Mouse (Mus musculus): ENCODE results near the gene Tspo. TPM values are rescaled to one million over a fixed set of nuclear protein-coding genes. Genes with fewer than 3 reads are reported as not detected.

The Tspo gene
- polyA plus RNA-seq, 1 experiment from 2014 or later: 21.0 TPM

- H3K27ac ChIP-seq (ENCODE audit: low read depth, low read length): no peak overlapping the region
- 76% methylated on average over 2 of the region's 2 CpGs for WGBS
Measured at GRCm38 (mm10) chr15:83570641-83571040, 7.2 kb downstream of the Tspo start.

GRCm38 (mm10) chr15:83571636-83572035, 8.2 kb downstream of the Tspo start:
- Histone ChIP-seq H3K4me2 (ENCODE audit: low read depth) (no peak overlapping the region), H3K27me3 (ENCODE audit: control insufficient read depth, insufficient read depth, low read length) (no peaks in the 10 kb centered on the region), H3K4me1 (ENCODE audit: control insufficient read depth, insufficient read depth, low read length) (no peaks in the 10 kb centered on the region), H3K9ac (ENCODE audit: low read length) (no peak overlapping the region), H3K36me3 (ENCODE audit: control insufficient read depth, insufficient read depth, low read length) (peaks cover 2% of the 10 kb centered on the region; the same call in 1 of the 2 replicates), H3K4me3 (ENCODE audit: low read depth, low read length) (no peak overlapping the region), H3K27ac (ENCODE audit: low read depth, low read length) (no peak overlapping the region), H3K9me3 (ENCODE audit: control insufficient read depth, low read length) (no peaks in the 10 kb centered on the region)
- no peak for DNase-seq (ENCODE audit: low spot score)
- ATAC-seq (ENCODE audit: insufficient read depth, low FRiP score, low TSS enrichment): no peak
- WGBS: 81% methylated on average over 5 of the region's 5 CpGs

More at GRCm38 (mm10) chr15:83570641-83571040, 7.2 kb downstream of the Tspo start:
- no peak for DNase-seq (ENCODE audit: low spot score)
- no peaks in the 10 kb centered on the region for H3K27me3 ChIP-seq (ENCODE audit: control insufficient read depth, insufficient read depth, low read length)
- no peaks in the 10 kb centered on the region for H3K4me1 ChIP-seq (ENCODE audit: control insufficient read depth, insufficient read depth, low read length)
- H3K9ac ChIP-seq (ENCODE audit: low read length): no peak overlapping the region
- no peaks in the 10 kb centered on the region for H3K9me3 ChIP-seq (ENCODE audit: control insufficient read depth, low read length)
- H3K4me2 ChIP-seq (ENCODE audit: low read depth): no peak overlapping the region
- no peak for ATAC-seq (ENCODE audit: insufficient read depth, low FRiP score, low TSS enrichment)
- peaks cover 2% of the 10 kb centered on the region; the same call in 1 of the 2 replicates for H3K36me3 ChIP-seq (ENCODE audit: control insufficient read depth, insufficient read depth, low read length)
- H3K4me3 ChIP-seq (ENCODE audit: low read depth, low read length): no peak overlapping the region

GRCm38 (mm10) chr15:83572132-83572531, 8.7 kb downstream of the Tspo start:
- Histone ChIP-seq H3K4me3 (ENCODE audit: low read depth, low read length) (no peak overlapping the region), H3K36me3 (ENCODE audit: control insufficient read depth, insufficient read depth, low read length) (peaks cover 2% of the 10 kb centered on the region), H3K9me3 (ENCODE audit: control insufficient read depth, low read length) (no peaks in the 10 kb centered on the region), H3K4me2 (ENCODE audit: low read depth) (no peak overlapping the region), H3K27me3 (ENCODE audit: control insufficient read depth, insufficient read depth, low read length) (no peaks in the 10 kb centered on the region), H3K9ac (ENCODE audit: low read length) (no peak overlapping the region), H3K27ac (ENCODE audit: low read depth, low read length) (no peak overlapping the region), H3K4me1 (ENCODE audit: control insufficient read depth, insufficient read depth, low read length) (no peaks in the 10 kb centered on the region)
- 88% methylated on average over 4 of the region's 4 CpGs for WGBS
- DNase-seq (ENCODE audit: low spot score) (no peak), ATAC-seq (ENCODE audit: insufficient read depth, low FRiP score, low TSS enrichment) (no peak)

GRCm38 (mm10) chr15:83573606-83574005, 10.2 kb downstream of the Tspo start:
- no peak for ATAC-seq (ENCODE audit: insufficient read depth, low FRiP score, low TSS enrichment)
- Histone ChIP-seq H3K4me1 (ENCODE audit: control insufficient read depth, insufficient read depth, low read length) (no peaks in the 10 kb centered on the region), H3K36me3 (ENCODE audit: control insufficient read depth, insufficient read depth, low read length) (peaks cover 4% of the 10 kb centered on the region), H3K9ac (ENCODE audit: low read length) (no peak overlapping the region), H3K4me3 (ENCODE audit: low read depth, low read length) (no peak overlapping the region), H3K4me2 (ENCODE audit: low read depth) (no peak overlapping the region), H3K27me3 (ENCODE audit: control insufficient read depth, insufficient read depth, low read length) (no peaks in the 10 kb centered on the region), H3K9me3 (ENCODE audit: control insufficient read depth, low read length) (no peaks in the 10 kb centered on the region), H3K27ac (ENCODE audit: low read depth, low read length) (no peak overlapping the region)
- WGBS: 92% methylated on average over 12 of the region's 12 CpGs
- no peak for DNase-seq (ENCODE audit: low spot score)

GRCm38 (mm10) chr15:83574731-83575351, 11.4 kb downstream of the Tspo start:
- 91% methylated on average over 6 of the region's 6 CpGs for WGBS
- ATAC-seq (ENCODE audit: insufficient read depth, low FRiP score, low TSS enrichment) (no peak), DNase-seq (ENCODE audit: low spot score) (no peak)
- H3K27ac ChIP-seq (ENCODE audit: low read depth, low read length): no peak overlapping the region
- H3K9ac ChIP-seq (ENCODE audit: low read length): no peak overlapping the region
- H3K9me3 ChIP-seq (ENCODE audit: control insufficient read depth, low read length): no peaks in the 10 kb centered on the region
- H3K4me3 ChIP-seq (ENCODE audit: low read depth, low read length): no peak overlapping the region
- H3K4me1 ChIP-seq (ENCODE audit: control insufficient read depth, insufficient read depth, low read length): no peaks in the 10 kb centered on the region
- peaks cover 6% of the 10 kb centered on the region for H3K36me3 ChIP-seq (ENCODE audit: control insufficient read depth, insufficient read depth, low read length)
- H3K4me2 ChIP-seq (ENCODE audit: low read depth): no peak overlapping the region
- no peaks in the 10 kb centered on the region for H3K27me3 ChIP-seq (ENCODE audit: control insufficient read depth, insufficient read depth, low read length)

GRCm38 (mm10) chr15:83575543-83575942, 12.2 kb downstream of the Tspo start:
- ATAC-seq (ENCODE audit: insufficient read depth, low FRiP score, low TSS enrichment) (no peak), DNase-seq (ENCODE audit: low spot score) (no peak)
- Histone ChIP-seq H3K4me1 (ENCODE audit: control insufficient read depth, insufficient read depth, low read length) (no peaks in the 10 kb centered on the region), H3K27me3 (ENCODE audit: control insufficient read depth, insufficient read depth, low read length) (no peaks in the 10 kb centered on the region), H3K9me3 (ENCODE audit: control insufficient read depth, low read length) (no peaks in the 10 kb centered on the region), H3K36me3 (ENCODE audit: control insufficient read depth, insufficient read depth, low read length) (peaks cover 8% of the 10 kb centered on the region), H3K4me2 (ENCODE audit: low read depth) (no peak overlapping the region), H3K27ac (ENCODE audit: low read depth, low read length) (no peak overlapping the region), H3K4me3 (ENCODE audit: low read depth, low read length) (no peak overlapping the region), H3K9ac (ENCODE audit: low read length) (no peak overlapping the region)
- 88% methylated on average over 8 of the region's 8 CpGs for WGBS

GRCm38 (mm10) chr15:83576651-83577050, 13.3 kb downstream of the Tspo start:
- Histone ChIP-seq H3K9ac (ENCODE audit: low read length) (no peak overlapping the region), H3K4me2 (ENCODE audit: low read depth) (no peak overlapping the region), H3K36me3 (ENCODE audit: control insufficient read depth, insufficient read depth, low read length) (peaks cover 16% of the 10 kb centered on the region), H3K4me3 (ENCODE audit: low read depth, low read length) (no peak overlapping the region), H3K4me1 (ENCODE audit: control insufficient read depth, insufficient read depth, low read length) (no peaks in the 10 kb centered on the region), H3K9me3 (ENCODE audit: control insufficient read depth, low read length) (no peaks in the 10 kb centered on the region), H3K27ac (ENCODE audit: low read depth, low read length) (no peak overlapping the region), H3K27me3 (ENCODE audit: control insufficient read depth, insufficient read depth, low read length) (no peaks in the 10 kb centered on the region)
- DNase-seq (ENCODE audit: low spot score) (no peak), ATAC-seq (ENCODE audit: insufficient read depth, low FRiP score, low TSS enrichment) (no peak)
- 94% methylated on average over 9 of the region's 9 CpGs for WGBS

- peaks cover 37% of the 10 kb centered on the region for H3K36me3 ChIP-seq (ENCODE audit: control insufficient read depth, insufficient read depth, low read length)
- H3K4me3 ChIP-seq (ENCODE audit: low read depth, low read length): no peak overlapping the region
- WGBS: 94% methylated on average over 4 of the region's 4 CpGs
- no peak overlapping the region for H3K9ac ChIP-seq (ENCODE audit: low read length)
- H3K27me3 ChIP-seq (ENCODE audit: control insufficient read depth, insufficient read depth, low read length): no peaks in the 10 kb centered on the region
- no peak for ATAC-seq (ENCODE audit: insufficient read depth, low FRiP score, low TSS enrichment)
- no peak overlapping the region for H3K4me2 ChIP-seq (ENCODE audit: low read depth)
- H3K27ac ChIP-seq (ENCODE audit: low read depth, low read length): no peak overlapping the region
- no peak for DNase-seq (ENCODE audit: low spot score)
- H3K9me3 ChIP-seq (ENCODE audit: control insufficient read depth, low read length): peaks cover 2% of the 10 kb centered on the region; the same call in 1 of the 2 replicates
- H3K4me1 ChIP-seq (ENCODE audit: control insufficient read depth, insufficient read depth, low read length): no peaks in the 10 kb centered on the region
Measured at GRCm38 (mm10) chr15:83582931-83583330, 19.5 kb downstream of the Tspo start.

- Histone ChIP-seq H3K9me3 (ENCODE audit: control insufficient read depth, low read length) (peaks cover 2% of the 10 kb centered on the region; the same call in 1 of the 2 replicates), H3K9ac (ENCODE audit: low read length) (no peak overlapping the region), H3K27me3 (ENCODE audit: control insufficient read depth, insufficient read depth, low read length) (no peaks in the 10 kb centered on the region), H3K36me3 (ENCODE audit: control insufficient read depth, insufficient read depth, low read length) (peaks cover 34% of the 10 kb centered on the region), H3K27ac (ENCODE audit: low read depth, low read length) (no peak overlapping the region), H3K4me2 (ENCODE audit: low read depth) (no peak overlapping the region), H3K4me1 (ENCODE audit: control insufficient read depth, insufficient read depth, low read length) (no peaks in the 10 kb centered on the region), H3K4me3 (ENCODE audit: low read depth, low read length) (no peak overlapping the region)
- 79% methylated on average over 8 of the region's 8 CpGs for WGBS
- no peak for ATAC-seq (ENCODE audit: insufficient read depth, low FRiP score, low TSS enrichment)
- DNase-seq (ENCODE audit: low spot score): peak; percentile 34
Measured at GRCm38 (mm10) chr15:83583419-83584156, 20.2 kb downstream of the Tspo start.

Data from neural tube, embryonic 11.5 days (tissue).